Comparison of ENCODE assay signal across 13 mouse cellular contexts in the genomic region with DNA sequence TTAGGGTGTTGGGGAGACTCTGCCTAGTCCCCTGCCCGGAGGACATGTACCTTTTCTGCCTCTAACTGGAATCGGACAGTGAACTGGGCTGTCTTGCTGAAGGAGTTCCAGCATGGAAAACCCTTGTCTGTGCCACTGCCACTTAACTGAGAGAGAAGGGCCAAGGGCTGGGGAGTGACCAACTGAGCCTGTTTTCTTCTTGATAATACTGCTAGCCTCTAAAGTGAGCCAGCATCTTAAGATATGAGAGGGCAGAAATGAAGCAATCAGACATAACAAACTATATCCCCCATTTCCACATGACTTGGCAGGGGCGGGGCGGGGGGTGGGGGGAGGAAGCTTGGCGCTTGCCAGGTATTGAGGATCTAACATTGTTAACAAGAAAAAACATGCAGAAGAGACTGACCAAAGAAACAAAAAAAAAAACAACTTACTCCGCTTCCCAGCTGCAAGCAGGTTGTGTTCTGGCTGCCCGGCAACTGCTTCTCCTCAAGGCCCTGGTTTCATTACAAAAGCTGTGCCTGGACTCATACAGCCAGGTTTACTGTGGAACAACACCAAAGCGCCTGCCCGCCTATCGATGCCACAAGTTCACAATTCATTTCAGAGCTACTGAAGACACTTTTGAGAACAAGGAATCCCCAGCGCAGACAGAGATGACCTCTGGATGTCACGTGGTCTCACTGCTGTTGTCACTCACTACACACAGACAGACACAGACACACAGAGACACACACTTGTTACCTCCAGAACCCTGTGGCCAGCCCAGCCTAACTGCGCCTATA.
DNase-seq lines count a peak whose midpoint lies in the region; ATAC-seq and TF ChIP-seq lines count a peak whose summit lies in the region.
"Had no signal": no experiment of that assay in that cellular context is flagged by ENCODE, and none has a peak within 500 bp of the region (broad histone marks: within the 10 kb centered on the region; RNA-seq: fewer than 3 reads in every experiment).

No protein-coding gene starts in this region.

- peak overlapping the region; percentile 81 for H3K27ac ChIP-seq in heart, adult 2 months
- H3K27ac ChIP-seq: kidney, embryonic 15.5 days; neural tube, embryonic 12.5 days had no signal

- TF ChIP-seq POLR2A in heart, adult 2 months (IDR thresholded peaks at IDR 0.05; ENCODE audit: insufficient read depth, low read depth, low read length) = no peak

- 0 out of 2 replicates have a peak, but pooled peaks have one; percentile 16 for TF ChIP-seq EP300 in heart, adult 2 months (IDR thresholded peaks at IDR 0.05; ENCODE audit: insufficient read depth, low read depth, low read length)

- no peak for TF ChIP-seq CTCF in heart, adult 2 months (IDR thresholded peaks at IDR 0.05)

- intact Hi-C loops in heart, adult 2 months (cut with DNase I) = loop anchor here (2.0 kb wide), 2 partner anchors 16 to 32 kb away; no protein-coding TSS in a partner anchor
- intact Hi-C loops in heart, postnatal 14 days (cut with DNase I) = no loop called here

- 40% methylated on average over 13 of the region's 13 CpGs for WGBS in heart, adult 2 months

- ATAC-seq in megakaryocyte-erythroid progenitor cell, adult 5-6 weeks (replicated peaks; ENCODE audit: low FRiP score, low TSS enrichment, poor library complexity, severe bottlenecking) = peak; percentile 61

- H3K4me1 ChIP-seq in heart, adult 2 months (ENCODE audit: control insufficient read depth, insufficient read depth, low read length) = peaks cover 45% of the 10 kb centered on the region

- peaks cover 28% of the 10 kb centered on the region for H3K36me3 ChIP-seq in heart, adult 2 months (ENCODE audit: control insufficient read depth, insufficient read depth, low read length)
- H3K36me3 ChIP-seq: kidney, embryonic 15.5 days; neural tube, embryonic 12.5 days had no signal

- peak in 1 of 2 experiments; percentile 57 for DNase-seq in heart, adult 2 months
- no peak for DNase-seq in heart, postnatal 14 days
- DNase-seq in ovary, adult 18-20 months (ENCODE audit: low spot score) = peak; percentile 56
- DNase-seq in ovary, postnatal 10 days (ENCODE audit: low spot score) = no peak
- DNase-seq in induced T-regulatory cell, adult 2 months (ENCODE audit: low read depth) = peak; percentile 32
- DNase-seq in frontal cortex, postnatal 10 days (ENCODE audit: low spot score in 2 of 2) = no peak
- no peak for DNase-seq in frontal cortex, postnatal 36 days (ENCODE audit: low spot score in 2 of 2)
- DNase-seq: layer of hippocampus, postnatal 36 days; right cerebral cortex, postnatal 4 days; thymus, adult 2 months had no signal

- H3K79me2 ChIP-seq in heart, adult 2 months (replicated peaks; ENCODE audit: control insufficient read depth, insufficient read depth, low read length) = peaks cover 13% of the 10 kb centered on the region

- no peaks in the 10 kb centered on the region for H3K27me3 ChIP-seq in heart, adult 2 months (ENCODE audit: control insufficient read depth, insufficient read depth, low read length)
- H3K27me3 ChIP-seq: kidney, embryonic 15.5 days; neural tube, embryonic 12.5 days had no signal

- peak overlapping the region; percentile 46; the same call in 1 of the 2 replicates for H3K4me3 ChIP-seq in heart, adult 2 months
- H3K4me3 ChIP-seq: kidney, embryonic 15.5 days; neural tube, embryonic 12.5 days had no signal

- no peak overlapping the region for H3K9ac ChIP-seq in heart, adult 2 months (ENCODE audit: low read depth, low read length)
- H3K9ac ChIP-seq: kidney, embryonic 15.5 days; neural tube, embryonic 12.5 days had no signal

Comparison
In these comparisons a context has a peak if more than half of its experiments do, and no peak if none do; other contexts are left out.
1. DNase-seq: peak in ovary, adult 18-20 months (single experiment) and induced T-regulatory cell, adult 2 months (single experiment); none in heart, postnatal 14 days (0 of 2), ovary, postnatal 10 days (single experiment), frontal cortex, postnatal 10 days (0 of 2) and frontal cortex, postnatal 36 days (0 of 2).